Mouse (Mus musculus) limb, embryonic 10.5 days (tissue): ENCODE data around the gene Ptk6. TPM values are rescaled to one million over a fixed set of nuclear protein-coding genes. Genes with fewer than 3 reads are reported as not detected.

Experiments used
- DNase-seq: peaks from one replicate; pipeline ENCODE4 v3.0.0-alpha.2; 2017; ENCODE audit warnings: low spot score
- H3K27ac ChIP-seq: fragments of 300-500 bp; sonication (generic); 2 replicates; pipeline ENCODE4 v1.5.1; 2016; ENCODE audit warnings: mild to moderate bottlenecking
- H3K27me3 ChIP-seq: fragments of 300-500 bp; sonication (generic); 2 replicates; pipeline ENCODE4 v1.6.1; 2016; ENCODE audit warnings: low read depth, mild to moderate bottlenecking; ENCODE audit not compliant: poor library complexity, severe bottlenecking
- H3K36me3 ChIP-seq: fragments of 300-500 bp; sonication (generic); 2 replicates; pipeline ENCODE4 v1.6.1; 2016; ENCODE audit warnings: mild to moderate bottlenecking, moderate library complexity
- H3K4me1 ChIP-seq: fragments of 300-500 bp; sonication (generic); 2 replicates; pipeline ENCODE4 v1.6.1; 2016
- H3K4me3 ChIP-seq: fragments of 300-500 bp; sonication (generic); 2 replicates; pipeline ENCODE4 v1.5.1; 2016; ENCODE audit warnings: mild to moderate bottlenecking, moderate library complexity
- H3K9me3 ChIP-seq: fragments of 300-500 bp; sonication (generic); replicated peaks from 2 replicates; pipeline ENCODE4 v1.6.1; 2016; ENCODE audit warnings: mild to moderate bottlenecking
- WGBS: fragments of 180-500 bp; shearing (Covaris S2); methylation state at CpG from one replicate; pipeline ENCODE4 v1.1.7; 2016; 5-methylcytosine and 5-hydroxymethylcytosine counted together
- polyA plus RNA-seq: library from polyadenylated mRNA; unstranded; fragments of >200 nt; fragmentation: Nextera tagmentation; extraction: Ambion mirVana; gene quantifications from 2 replicates; pipeline ENCODE4 v1.2.1, GENCODE M21; 2016

Gene Ptk6
- polyA plus RNA-seq, 1 experiment from 2014 or later, result not detected

GRCm38 (mm10) chr2:181155801-181156200 is 46.8 kb downstream of the Ptk6 start:
- H3K36me3 ChIP-seq, result no peaks in the 10 kb centered on the region
- peaks cover 83% of the 10 kb centered on the region for H3K27me3 ChIP-seq
- 71% methylated on average over 4 of the region's 4 CpGs for WGBS
- no peaks in the 10 kb centered on the region for H3K9me3 ChIP-seq
- peaks cover 18% of the 10 kb centered on the region for H3K4me1 ChIP-seq
- no peak overlapping the region for H3K4me3 ChIP-seq
- DNase-seq, result no peak
- no peak overlapping the region for H3K27ac ChIP-seq

- no peak overlapping the region for H3K4me3 ChIP-seq
- peaks cover 16% of the 10 kb centered on the region for H3K4me1 ChIP-seq
- no peak overlapping the region for H3K27ac ChIP-seq
- no peaks in the 10 kb centered on the region for H3K36me3 ChIP-seq
- no peak for DNase-seq
- H3K27me3 ChIP-seq, result peaks cover 91% of the 10 kb centered on the region
- H3K9me3 ChIP-seq, result no peaks in the 10 kb centered on the region
- 82% methylated on average over 8 of the region's 8 CpGs for WGBS
Observed at GRCm38 (mm10) chr2:181154831-181155415, 47.7 kb downstream of the Ptk6 start.

GRCm38 (mm10) chr2:181154361-181154760 is 48.2 kb downstream of the Ptk6 start:
- no peak overlapping the region for H3K27ac ChIP-seq
- H3K27me3 ChIP-seq, result peaks cover 91% of the 10 kb centered on the region
- no peaks in the 10 kb centered on the region for H3K36me3 ChIP-seq
- peaks cover 11% of the 10 kb centered on the region for H3K4me1 ChIP-seq
- 90% methylated on average over 3 of the region's 3 CpGs for WGBS
- H3K4me3 ChIP-seq, result no peak overlapping the region
- H3K9me3 ChIP-seq, result no peaks in the 10 kb centered on the region
- no peak for DNase-seq

DNA sequence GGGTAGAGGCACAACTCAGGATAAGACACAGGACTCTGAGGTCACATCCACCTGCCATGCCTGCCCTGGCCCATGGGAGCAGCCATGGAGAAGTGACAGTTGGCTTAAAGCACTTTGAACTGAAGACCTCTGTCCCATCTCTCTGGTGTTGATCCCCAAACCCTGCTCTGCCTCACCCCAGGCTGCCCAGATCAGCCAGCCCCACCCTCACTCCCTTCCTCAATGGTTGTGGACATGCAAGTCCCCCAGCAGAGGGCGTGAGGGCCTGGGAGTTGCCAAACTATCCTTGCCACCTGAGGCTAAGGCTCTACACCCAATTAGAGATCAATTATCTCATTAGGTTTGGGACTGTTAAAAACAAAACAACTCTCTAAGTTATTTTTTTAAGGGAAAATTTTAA is 48.8 kb downstream of the Ptk6 start:
- no peaks in the 10 kb centered on the region for H3K9me3 ChIP-seq
- peaks cover 91% of the 10 kb centered on the region for H3K27me3 ChIP-seq
- no peak for DNase-seq
- no peaks in the 10 kb centered on the region for H3K36me3 ChIP-seq
- no peak overlapping the region for H3K27ac ChIP-seq
- 3% methylated on average over 1 of the region's 1 CpGs for WGBS
- no peak overlapping the region for H3K4me3 ChIP-seq
- H3K4me1 ChIP-seq, result peaks cover 11% of the 10 kb centered on the region

- H3K9me3 ChIP-seq, result no peaks in the 10 kb centered on the region
- 93% methylated on average over 1 of the region's 1 CpGs for WGBS
- no peak overlapping the region for H3K27ac ChIP-seq
- no peak overlapping the region for H3K4me3 ChIP-seq
- no peaks in the 10 kb centered on the region for H3K36me3 ChIP-seq
- DNase-seq, result no peak
- H3K27me3 ChIP-seq, result peaks cover 91% of the 10 kb centered on the region
- peaks cover 15% of the 10 kb centered on the region for H3K4me1 ChIP-seq
Observed at GRCm38 (mm10) chr2:181153131-181153530, 49.5 kb downstream of the Ptk6 start.

DNA sequence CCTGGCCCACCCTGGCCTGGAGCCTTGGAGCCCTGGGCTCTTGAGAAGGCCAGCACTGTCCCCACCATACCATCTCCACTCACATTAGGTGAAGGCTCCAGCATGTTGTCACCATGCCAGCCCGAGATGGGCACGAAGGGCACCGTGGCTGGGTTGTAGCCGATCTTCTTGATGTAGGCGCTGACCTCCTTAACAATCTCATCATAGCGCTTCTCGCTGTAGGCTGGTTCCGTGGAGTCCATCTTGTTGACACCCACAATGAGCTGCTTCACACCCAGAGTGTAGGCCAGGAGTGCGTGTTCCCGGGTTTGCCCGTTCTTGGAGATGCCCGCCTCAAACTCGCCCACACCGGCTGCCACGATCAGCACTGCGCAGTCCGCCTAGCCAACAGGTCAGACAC is 49.9 kb downstream of the Ptk6 start:
- Histone ChIP-seq H3K36me3 (no peaks in the 10 kb centered on the region), H3K9me3 (no peaks in the 10 kb centered on the region), H3K27me3 (peaks cover 91% of the 10 kb centered on the region), H3K4me1 (peaks cover 19% of the 10 kb centered on the region), H3K27ac (no peak overlapping the region), H3K4me3 (no peak overlapping the region)
- no peak for DNase-seq
- WGBS, result 92% methylated on average over 17 of the region's 17 CpGs

DNA sequence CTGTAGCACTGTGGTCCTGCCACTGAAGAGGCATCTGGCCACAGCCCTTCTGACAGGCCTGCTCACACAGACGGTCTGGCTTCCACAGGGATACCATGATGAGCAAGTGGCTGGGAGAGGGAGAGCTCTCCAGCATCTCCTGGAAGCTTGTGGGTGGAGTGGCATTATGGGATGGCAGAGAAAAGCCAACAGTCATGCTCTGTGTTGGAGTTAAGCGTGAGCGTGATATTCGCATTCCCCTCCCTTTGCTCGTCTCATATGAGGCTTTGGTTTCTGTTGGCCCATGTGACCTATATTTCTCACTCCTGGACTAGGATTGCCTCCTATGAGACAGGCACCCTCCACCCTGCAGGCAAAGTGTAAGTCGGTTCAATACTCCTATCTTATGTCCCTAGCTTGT is 52.3 kb downstream of the Ptk6 start:
- peaks cover 90% of the 10 kb centered on the region for H3K27me3 ChIP-seq

DNA sequence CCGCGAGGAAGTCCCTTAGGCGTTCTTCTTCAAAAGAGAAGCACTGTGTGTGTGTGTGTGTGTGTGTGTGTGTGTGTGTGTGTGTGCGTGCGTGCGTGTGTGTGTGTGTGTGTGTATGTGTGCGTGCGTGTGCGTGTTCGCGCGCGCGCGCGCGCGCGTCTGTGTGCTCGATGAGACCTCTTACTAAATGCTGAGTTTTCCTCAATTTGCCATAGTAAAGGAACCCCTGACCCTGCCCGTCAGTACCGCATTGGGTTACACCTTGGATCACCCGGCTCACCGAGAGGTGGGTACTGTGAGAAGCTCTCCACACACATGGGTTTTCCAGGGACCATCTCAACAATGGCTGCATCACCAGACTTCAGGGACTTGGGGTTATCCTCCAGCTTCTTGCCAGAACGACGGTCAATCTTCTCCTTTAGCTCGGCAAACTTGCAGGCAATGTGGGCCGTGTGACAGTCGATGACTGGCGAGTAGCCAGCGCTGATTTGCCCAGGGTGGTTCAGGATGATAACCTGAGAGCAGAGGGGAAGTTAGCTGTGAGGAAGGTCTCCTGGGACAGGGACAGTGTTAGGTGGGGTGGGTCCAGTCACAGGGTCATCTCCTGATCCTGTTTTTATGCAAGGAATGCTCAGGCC is 54.2 kb downstream of the Ptk6 start:
- Histone ChIP-seq H3K4me3 (peak overlapping the region; percentile 59), H3K36me3 (no peaks in the 10 kb centered on the region), H3K9me3 (no peaks in the 10 kb centered on the region), H3K27me3 (peaks cover 88% of the 10 kb centered on the region), H3K4me1 (peaks cover 16% of the 10 kb centered on the region), H3K27ac (no peak overlapping the region)
- DNase-seq, result peak; percentile 34
- 17% methylated on average over 31 of the region's 31 CpGs for WGBS

More for the DNA sequence above, 52.3 kb downstream of the Ptk6 start:
- H3K27ac ChIP-seq, result no peak overlapping the region
- no peak for DNase-seq
- no peaks in the 10 kb centered on the region for H3K36me3 ChIP-seq
- H3K9me3 ChIP-seq, result no peaks in the 10 kb centered on the region
- H3K4me3 ChIP-seq, result no peak overlapping the region
- WGBS, result 64% methylated on average over 6 of the region's 6 CpGs
- peaks cover 16% of the 10 kb centered on the region for H3K4me1 ChIP-seq

GRCm38 (mm10) chr2:181147546-181148317 is 54.9 kb downstream of the Ptk6 start:
- Histone ChIP-seq H3K4me1 (peaks cover 16% of the 10 kb centered on the region), H3K27ac (no peak overlapping the region), H3K27me3 (peaks cover 86% of the 10 kb centered on the region), H3K9me3 (no peaks in the 10 kb centered on the region), H3K36me3 (no peaks in the 10 kb centered on the region), H3K4me3 (peak overlapping the region; percentile 59)
- peak; percentile 48 for DNase-seq
- WGBS, result under 1% methylated on average over 61 of the region's 61 CpGs

GRCm38 (mm10) chr2:181146976-181147545 is 55.5 kb downstream of the Ptk6 start:
- no peak overlapping the region for H3K27ac ChIP-seq
- H3K9me3 ChIP-seq, result no peaks in the 10 kb centered on the region
- H3K4me1 ChIP-seq, result peaks cover 16% of the 10 kb centered on the region
- WGBS, result 51% methylated on average over 4 of the region's 4 CpGs
- H3K4me3 ChIP-seq, result peak overlapping the region; percentile 59
- no peak for DNase-seq
- H3K36me3 ChIP-seq, result no peaks in the 10 kb centered on the region
- H3K27me3 ChIP-seq, result peaks cover 86% of the 10 kb centered on the region

DNA sequence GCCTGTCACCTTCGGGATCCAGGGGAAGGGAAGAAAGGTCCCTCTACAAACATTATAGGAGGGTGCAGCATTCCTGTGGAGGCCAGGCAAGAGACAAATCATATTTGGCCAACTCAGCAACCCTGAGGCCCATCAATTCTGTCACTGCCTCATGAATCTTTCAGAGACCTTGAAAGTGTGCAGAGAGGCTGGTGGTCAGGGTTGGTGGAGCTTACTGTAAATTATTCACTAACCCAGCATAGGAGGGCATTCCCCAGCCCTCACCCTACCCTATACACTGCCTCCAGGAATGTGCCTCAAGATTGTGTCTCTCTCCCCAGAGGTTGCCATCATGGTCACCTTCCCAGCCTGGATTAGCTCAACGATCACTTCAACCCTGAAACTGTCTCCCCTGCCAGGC is 57.9 kb downstream of the Ptk6 start:
- Histone ChIP-seq H3K4me1 (peaks cover 16% of the 10 kb centered on the region), H3K4me3 (no peak overlapping the region), H3K27ac (no peak overlapping the region), H3K27me3 (peaks cover 71% of the 10 kb centered on the region), H3K9me3 (no peaks in the 10 kb centered on the region), H3K36me3 (no peaks in the 10 kb centered on the region)
- no peak for DNase-seq
- WGBS, result 88% methylated on average over 2 of the region's 2 CpGs
